Mouse (Mus musculus) CH12.LX (cell line): ENCODE measurements around the gene Spout1.

Source experiments
- CHD2 ChIP-seq: IDR thresholded peaks from 2 replicates; pipeline ENCODE4 v1.6.1; 2011; ENCODE audit warnings: low read length, improper control_type of control experiment
- GABPA ChIP-seq: IDR thresholded peaks from 2 replicates; pipeline ENCODE4 v1.6.1; 2012; ENCODE audit warnings: low read depth, low read length, improper control_type of control experiment, inconsistent platforms; ENCODE audit not compliant: insufficient replicate concordance
- MAFK ChIP-seq: IDR thresholded peaks from 2 replicates; pipeline ENCODE4 v1.6.1; 2011; ENCODE audit warnings: low read length, improper control_type of control experiment; ENCODE audit not compliant: insufficient replicate concordance
- MAX ChIP-seq: IDR thresholded peaks from 2 replicates; pipeline ENCODE4 v1.6.1; 2011; ENCODE audit warnings: low read length, improper control_type of control experiment
- MEF2A ChIP-seq: IDR thresholded peaks from 2 replicates; pipeline ENCODE4 v1.6.1; 2014; ENCODE audit warnings: low read depth, mild to moderate bottlenecking, inconsistent platforms, low read length, improper control_type of control experiment, borderline replicate concordance
- MXI1 ChIP-seq: IDR thresholded peaks from 2 replicates; pipeline ENCODE4 v1.6.1; 2011; ENCODE audit warnings: mild to moderate bottlenecking, low read depth, low read length, improper control_type of control experiment
- NRF1 ChIP-seq: IDR thresholded peaks from 2 replicates; pipeline ENCODE4 v1.6.1; 2014; ENCODE audit warnings: low read depth, mild to moderate bottlenecking, inconsistent platforms, low read length, improper control_type of control experiment, moderate library complexity
- POLR2A ChIP-seq: IDR thresholded peaks from 2 replicates; pipeline ENCODE4 v1.6.1; 2011; ENCODE audit warnings: low read depth, mild to moderate bottlenecking, improper control_type of control experiment, low read length
- RCOR1 ChIP-seq: conservative IDR thresholded peaks from 2 replicates; pipeline ENCODE4 v1.6.1; 2012; ENCODE audit warnings: low read depth, mild to moderate bottlenecking, inconsistent platforms, low read length, improper control_type of control experiment
- TBP ChIP-seq: conservative IDR thresholded peaks from 2 replicates; pipeline ENCODE4 v1.6.1; 2011; ENCODE audit warnings: low read depth, low read length, improper control_type of control experiment
- TCF12 ChIP-seq: IDR thresholded peaks from 2 replicates; pipeline ENCODE4 v1.6.1; 2014; ENCODE audit warnings: low read depth, mild to moderate bottlenecking, inconsistent platforms, low read length, improper control_type of control experiment
- USF1 ChIP-seq: IDR thresholded peaks from 2 replicates; pipeline ENCODE4 v1.6.1; 2014; ENCODE audit warnings: low read depth, mild to moderate bottlenecking, inconsistent platforms, low read length, improper control_type of control experiment
- USF2 ChIP-seq: conservative IDR thresholded peaks from 2 replicates; pipeline ENCODE4 v1.6.1; 2011; ENCODE audit warnings: low read depth, low read length, improper control_type of control experiment
- ZMIZ1 ChIP-seq: IDR thresholded peaks from 2 replicates; pipeline ENCODE4 v1.6.1; 2012; ENCODE audit warnings: low read depth, mild to moderate bottlenecking, inconsistent platforms, low read length, improper control_type of control experiment

GRCm38 (mm10) chr2:30166677-30167076 is 11.6 kb downstream of the Spout1 start:
- TF ChIP-seq TCF12, result no peak
- no peak for TF ChIP-seq GABPA
- no peak for TF ChIP-seq MEF2A
- no peak for TF ChIP-seq MXI1
- no peak for TF ChIP-seq TBP
- TF ChIP-seq POLR2A, result no peak
- TF ChIP-seq ZMIZ1, result no peak
- no peak for TF ChIP-seq USF2
- TF ChIP-seq MAX, result no peak
- TF ChIP-seq NRF1, result no peak
- no peak for TF ChIP-seq USF1
- no peak for TF ChIP-seq MAFK
- TF ChIP-seq RCOR1, result no peak
- TF ChIP-seq CHD2, result no peak
